Mouse (Mus musculus) spleen, postnatal 0 days (tissue): ENCODE data around the gene Nadsyn1. TPM values are rescaled to one million over a fixed set of nuclear protein-coding genes. Genes with fewer than 3 reads are reported as not detected.

ENCODE experiments used
- polyA plus RNA-seq: library from polyadenylated mRNA; unstranded; fragments of >200 nt; fragmentation: Nextera tagmentation; extraction: Ambion mirVana; gene quantifications from 2 replicates; pipeline ENCODE4 v1.2.1, GENCODE M21; 2015

Gene Nadsyn1
- 5.1 and 5.5 TPM in 2 replicates for polyA plus RNA-seq

GRCm38 (mm10) chr7:143822375-143823265, at the start of gene Nadsyn1, which contains the start of gene Dhcr7:
Nadsyn1 (minus strand) TSS chr7:143822849.
Dhcr7 (plus strand) TSS chr7:143823145.

DNA sequence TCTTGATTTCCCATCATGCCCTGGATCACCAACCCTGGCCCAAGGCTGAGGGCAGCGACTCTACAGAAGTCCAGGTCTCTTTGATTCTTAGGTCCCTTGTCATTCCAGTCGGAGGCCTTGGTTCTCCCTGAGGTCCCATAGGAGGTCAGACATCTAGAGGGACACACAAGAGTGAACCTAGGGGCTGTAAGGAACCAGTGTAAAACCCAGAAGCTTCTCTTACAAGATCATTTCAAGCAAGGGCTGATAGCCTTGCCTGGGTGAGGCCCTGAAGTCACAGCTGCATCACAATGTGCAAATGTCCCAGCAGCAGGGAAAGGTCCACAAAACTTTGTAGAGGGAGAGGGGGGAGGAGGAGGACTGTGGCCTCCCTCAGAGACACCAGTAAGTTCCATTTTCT, 43.9 kb upstream of the Nadsyn1 start, which contains the start of gene Gm498:
Gene Gm498 (plus strand): TSS at position 301 of the 400 bp plus-strand sequence.

DNA sequence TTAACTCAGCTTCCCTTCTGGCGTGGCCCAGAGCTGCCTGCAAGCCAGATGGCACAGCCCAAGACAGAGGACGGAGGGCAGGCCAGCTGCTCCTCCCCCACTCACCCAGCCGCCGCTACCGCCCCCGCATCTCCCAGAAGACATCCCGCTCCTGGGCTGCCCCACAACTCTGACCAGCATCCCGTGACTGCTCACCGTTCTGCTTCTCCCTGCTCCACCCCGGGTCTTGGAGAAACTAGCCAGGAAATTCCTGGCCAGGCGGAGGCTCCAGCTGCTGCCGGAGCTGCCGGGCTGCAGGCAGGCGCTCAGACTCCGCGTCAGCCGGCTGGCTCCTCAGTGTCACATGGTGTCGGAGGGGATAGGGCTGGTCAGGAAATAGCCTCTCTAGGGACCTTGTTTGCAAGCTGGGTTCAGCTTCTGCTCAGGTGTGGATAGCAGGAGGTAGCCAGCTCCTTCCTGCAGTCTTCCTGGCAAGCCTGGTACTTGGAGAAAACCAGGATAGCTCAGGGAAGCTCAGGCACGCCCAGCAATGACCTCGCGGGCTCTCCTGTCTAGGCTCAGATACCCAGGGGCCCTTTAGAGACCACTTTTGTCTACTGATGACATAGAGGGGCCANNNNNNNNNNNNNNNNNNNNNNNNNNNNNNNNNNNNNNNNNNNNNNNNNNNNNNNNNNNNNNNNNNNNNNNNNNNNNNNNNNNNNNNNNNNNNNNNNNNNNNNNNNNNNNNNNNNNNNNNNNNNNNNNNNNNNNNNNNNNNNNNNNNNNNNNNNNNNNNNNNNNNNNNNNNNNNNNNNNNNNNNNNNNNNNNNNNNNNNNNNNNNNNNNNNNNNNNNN, 38.4 kb downstream of the Nadsyn1 start, which contains the start of gene Mrgpre:
Gene Mrgpre (minus strand): TSS at position 505 of the 834 bp plus-strand sequence.

DNA sequence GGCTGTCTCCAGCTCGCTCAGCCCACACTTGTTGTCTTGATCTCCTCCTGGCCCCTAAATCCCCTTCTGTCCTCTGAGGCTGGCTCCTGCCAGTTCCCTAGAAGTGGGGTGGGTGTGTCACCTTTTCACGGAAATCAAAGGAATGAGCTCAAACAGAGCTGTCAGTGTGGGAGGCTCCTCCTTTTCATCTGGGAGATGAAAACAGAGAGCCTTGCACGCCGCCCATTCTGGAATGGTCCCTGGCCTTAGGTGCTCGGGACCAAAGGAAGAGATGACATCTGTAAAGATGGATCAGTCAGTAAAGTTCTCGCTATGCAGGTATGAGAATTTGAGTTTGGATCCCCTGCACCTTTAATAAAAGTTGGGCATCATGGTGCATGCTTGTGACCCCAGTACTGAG, 55.8 kb downstream of the Nadsyn1 start, which contains the start of gene Mrgprg:
Gene Mrgprg (minus strand): TSS at position 101 of the 400 bp plus-strand sequence.

DNA sequence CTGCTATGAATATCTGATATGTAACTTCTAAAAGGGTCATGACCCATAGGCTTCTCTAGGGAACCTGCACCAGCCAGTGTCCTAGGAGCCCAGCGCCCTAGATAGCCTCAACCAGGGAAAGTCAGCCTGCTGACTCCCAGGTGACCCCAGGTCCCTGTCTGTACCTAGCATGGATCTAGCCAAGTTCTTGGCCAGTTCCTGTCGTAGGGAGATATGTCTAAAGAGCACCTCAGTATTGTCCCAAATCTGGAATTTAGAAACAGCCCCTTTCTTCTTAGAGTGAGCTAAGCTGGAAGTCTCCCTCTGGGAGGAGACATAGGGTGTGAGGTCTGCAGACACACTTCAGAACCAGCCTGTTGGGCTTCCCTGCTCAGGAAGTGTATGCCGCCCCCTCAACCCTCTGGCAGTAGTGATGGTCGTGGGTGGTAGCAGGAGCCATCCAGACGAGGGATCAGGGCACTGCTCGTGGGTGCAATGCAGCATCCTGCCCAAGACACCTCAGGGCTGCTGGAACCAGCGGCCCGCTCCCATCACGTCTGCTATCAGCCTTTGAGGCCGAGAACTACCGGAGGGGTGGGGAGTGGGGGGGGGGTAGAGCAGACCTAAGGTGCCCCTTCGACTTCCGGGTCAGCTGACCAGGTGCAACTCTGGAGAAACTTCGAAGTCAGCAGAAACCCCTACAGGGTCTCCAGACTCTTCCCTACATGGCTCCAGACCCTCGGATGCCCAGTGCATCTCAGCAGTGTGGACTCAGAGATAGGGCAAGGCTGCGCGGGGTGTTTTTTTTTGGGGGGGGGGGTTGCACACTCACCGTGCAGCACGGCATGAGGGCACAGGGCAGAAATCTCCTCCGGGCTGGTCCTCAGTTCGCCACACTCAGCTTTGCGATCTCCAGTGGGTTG, 66.3 kb downstream of the Nadsyn1 start, which contains the start of gene Osbpl5:
Gene Osbpl5 (minus strand): TSS at position 861 of the 902 bp plus-strand sequence.

Other genes starting within 250 kb of the Nadsyn1 start
- 35.9 and 38.0 TPM in 2 replicates for gene Cars, start 222.8 kb downstream of the Nadsyn1 start, polyA plus RNA-seq
- 2.5 and 3.4 TPM in 2 replicates for gene Tnfrsf26, start 194.1 kb downstream of the Nadsyn1 start, polyA plus RNA-seq
- gene Tnfrsf22, start 173.2 kb downstream of the Nadsyn1 start, polyA plus RNA-seq, result 2.5 and 3.4 TPM in 2 replicates
- 1.8 and 2.0 TPM in 2 replicates for gene Tnfrsf23, start 137.0 kb downstream of the Nadsyn1 start, polyA plus RNA-seq
- 7.8 and 10.6 TPM in 2 replicates for gene Osbpl5, start 65.9 kb downstream of the Nadsyn1 start, polyA plus RNA-seq
- not detected in 2 replicates for gene Mrgprg, start 55.9 kb downstream of the Nadsyn1 start, polyA plus RNA-seq
- gene Mrgpre, start 38.3 kb downstream of the Nadsyn1 start, polyA plus RNA-seq, result 0.22 and 0.32 TPM in 2 replicates
- 7.0 and 8.7 TPM in 2 replicates for gene Dhcr7, start 296 bp upstream of the Nadsyn1 start, polyA plus RNA-seq
- gene Gm498, start 44.0 kb upstream of the Nadsyn1 start, polyA plus RNA-seq, result not detected in 2 replicates
- gene Shank2, start 179.1 kb upstream of the Nadsyn1 start, polyA plus RNA-seq, result 0.07 and 0.12 TPM in 2 replicates